Mouse (Mus musculus): ENCODE data around the gene Bud23. TPM values are rescaled to one million over a fixed set of nuclear protein-coding genes. Genes with fewer than 3 reads are reported as not detected.

Bud23 gene
- total and polyA plus RNA-seq, 2 experiments, result 32.7 to 51.7 TPM

DNA sequence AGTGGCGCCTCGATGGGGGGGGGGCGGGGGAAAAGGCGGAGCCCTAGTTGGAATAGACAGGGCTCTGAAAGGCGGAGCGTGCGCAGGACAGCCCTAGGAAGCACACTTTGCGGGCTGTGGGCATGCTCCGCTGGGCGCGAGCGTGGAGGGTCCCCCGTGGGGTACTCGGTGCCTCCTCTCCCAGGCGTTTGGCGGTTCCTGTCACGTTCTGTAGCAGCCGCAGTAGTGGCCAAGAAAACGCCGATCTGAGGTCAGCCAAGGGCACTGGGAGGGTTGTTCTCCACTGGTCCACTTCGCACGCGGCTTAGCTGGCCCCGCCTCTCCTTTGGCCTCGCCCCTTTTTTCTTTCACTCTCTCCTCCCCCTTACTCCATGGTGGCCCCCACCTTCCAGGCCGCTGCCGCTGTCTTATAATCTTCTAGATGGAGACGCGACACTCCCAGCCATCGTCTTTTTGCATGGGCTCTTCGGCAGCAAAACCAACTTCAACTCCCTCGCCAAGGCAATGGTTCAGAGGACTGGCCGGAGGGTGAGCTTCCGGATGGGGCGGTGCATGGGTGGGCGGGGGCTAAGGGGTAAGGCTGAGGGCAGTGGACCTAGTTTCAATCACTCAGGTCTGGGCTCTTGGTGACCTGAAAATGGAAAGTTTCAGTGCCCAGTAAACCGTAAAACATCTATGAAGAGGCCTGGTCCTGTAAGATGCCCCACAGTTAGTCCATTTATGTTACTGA, 55.0 kb downstream of the Bud23 start:
- Histone ChIP-seq H3K79me2 (ENCODE audit: control insufficient read depth, insufficient read depth, low read length) (peaks cover 8% of the 10 kb centered on the region; the same call in 1 of the 2 replicates), H3K4me3 (ENCODE audit: insufficient read depth, low read depth, low read length) (peak overlapping the region; percentile 86), H3K36me3 (ENCODE audit: control insufficient read depth, insufficient read depth, low read length) (no peaks in the 10 kb centered on the region), H3K27me3 (ENCODE audit: control insufficient read depth, insufficient read depth, low read length) (no peaks in the 10 kb centered on the region), H3K4me1 (ENCODE audit: control insufficient read depth, insufficient read depth, low read length) (peaks cover 14% of the 10 kb centered on the region), H3K9ac (ENCODE audit: low read depth, low read length) (peak overlapping the region; percentile 84), H3K27ac (replicated peaks; ENCODE audit: insufficient read depth, low read depth, low read length) (peak overlapping the region; percentile 94)
- DNase-seq (ENCODE audit: extremely low read depth, low read depth, low spot score), result peak; percentile 85
- no peak for TF ChIP-seq CTCF (IDR thresholded peaks at IDR 0.05; ENCODE audit: low read depth, low read length)
- no peak for TF ChIP-seq POLR2A (IDR thresholded peaks at IDR 0.05; ENCODE audit: extremely low read depth, insufficient read depth, low read length)
- WGBS, result under 1% methylated on average over 35 of the region's 37 CpGs

DNA sequence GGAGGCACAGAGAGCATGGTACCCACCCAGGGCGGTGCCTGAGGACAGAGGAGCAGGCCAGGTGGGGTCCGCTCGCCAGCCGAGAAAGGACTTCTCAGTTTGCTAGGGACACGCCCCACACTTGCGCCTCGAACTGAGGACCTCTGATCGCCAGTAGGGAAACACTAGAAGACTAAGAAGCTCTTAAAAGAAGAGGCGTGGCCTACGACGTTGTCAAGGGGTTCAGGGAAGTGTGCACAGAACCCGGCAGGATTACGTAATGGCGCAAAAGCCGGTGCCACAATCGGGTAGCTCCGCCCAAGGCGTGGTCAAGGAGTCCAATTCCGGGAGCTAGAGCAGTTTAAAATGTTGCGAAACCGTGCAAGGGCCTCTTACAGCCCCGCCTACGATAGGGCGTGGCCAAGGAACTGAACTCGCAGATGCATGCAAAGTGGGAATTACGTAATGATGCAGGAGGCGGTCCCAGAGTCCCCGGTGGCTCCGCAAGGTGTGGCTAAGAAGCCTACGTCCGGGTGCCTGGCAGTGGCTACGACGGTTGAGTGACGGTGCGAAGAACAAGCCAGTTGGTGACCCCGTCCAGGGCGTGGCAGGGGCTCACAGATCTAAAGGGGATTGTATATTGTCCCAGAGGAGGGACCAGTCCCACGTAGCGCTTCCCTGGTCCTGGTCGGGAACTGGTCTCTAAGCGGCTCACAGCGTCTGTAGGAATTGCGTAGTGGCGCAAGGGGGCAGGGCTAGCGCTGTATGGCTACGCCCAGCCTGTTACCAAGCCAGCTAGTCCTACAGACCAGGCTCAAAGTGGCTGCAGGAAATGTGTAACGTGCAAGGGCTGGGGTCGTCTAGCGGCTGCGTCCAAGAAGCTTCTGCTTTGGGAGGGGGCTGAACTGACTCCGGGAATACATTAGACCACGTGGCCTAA, 55.8 kb downstream of the Bud23 start, which contains the start of gene Abhd11:
TSS of gene Abhd11 (plus strand) at position 482 of the 919 bp plus-strand sequence.
- Histone ChIP-seq H3K4me3 (ENCODE audit: insufficient read depth, low read depth, low read length) (peak within 1 kb of the TSS; percentile 86), H3K36me3 (ENCODE audit: control insufficient read depth, insufficient read depth, low read length) (no peaks in the 10 kb centered on the region), H3K27me3 (ENCODE audit: control insufficient read depth, insufficient read depth, low read length) (no peaks in the 10 kb centered on the region), H3K79me2 (ENCODE audit: control insufficient read depth, insufficient read depth, low read length) (peaks cover 8% of the 10 kb centered on the region; the same call in 1 of the 2 replicates), H3K4me1 (ENCODE audit: control insufficient read depth, insufficient read depth, low read length) (peaks cover 14% of the 10 kb centered on the region), H3K9ac (ENCODE audit: low read depth, low read length) (peak within 1 kb of the TSS; percentile 84), H3K27ac (replicated peaks; ENCODE audit: insufficient read depth, low read depth, low read length) (peak within 1 kb of the TSS; percentile 94)
- peak; percentile 100 for DNase-seq (ENCODE audit: extremely low read depth, low read depth, low spot score)
- TF ChIP-seq CTCF (IDR thresholded peaks at IDR 0.05; ENCODE audit: low read depth, low read length) (no peak), POLR2A (IDR thresholded peaks at IDR 0.05; ENCODE audit: extremely low read depth, insufficient read depth, low read length) (peak; percentile 67; the same call in 1 of the 2 replicates)
- WGBS, result under 1% methylated on average over 52 of the region's 52 CpGs

GRCm38 (mm10) chr5:135007802-135008571, 56.8 kb downstream of the Bud23 start:
- Histone ChIP-seq H3K4me3 (ENCODE audit: insufficient read depth, low read depth, low read length) (peak overlapping the region; percentile 62), H3K27me3 (ENCODE audit: control insufficient read depth, insufficient read depth, low read length) (no peaks in the 10 kb centered on the region), H3K9ac (ENCODE audit: low read depth, low read length) (peak overlapping the region; percentile 75), H3K79me2 (ENCODE audit: control insufficient read depth, insufficient read depth, low read length) (peaks cover 8% of the 10 kb centered on the region; the same call in 1 of the 2 replicates), H3K36me3 (ENCODE audit: control insufficient read depth, insufficient read depth, low read length) (no peaks in the 10 kb centered on the region), H3K27ac (replicated peaks; ENCODE audit: insufficient read depth, low read depth, low read length) (peak overlapping the region; percentile 92), H3K4me1 (ENCODE audit: control insufficient read depth, insufficient read depth, low read length) (peaks cover 13% of the 10 kb centered on the region)
- DNase-seq (ENCODE audit: extremely low read depth, low read depth, low spot score), result peak; percentile 59
- WGBS, result 46% methylated on average over 16 of the region's 16 CpGs
- TF ChIP-seq POLR2A (IDR thresholded peaks at IDR 0.05; ENCODE audit: extremely low read depth, insufficient read depth, low read length) (no peak), CTCF (IDR thresholded peaks at IDR 0.05; ENCODE audit: low read depth, low read length) (no peak)

Other genes starting within 250 kb of the Bud23 start
- gene Tmem270, start 158.2 kb downstream of the Bud23 start, total RNA-seq (2014; rRNA removed), result not detected in 2 replicates
- gene Tmem270, start 158.2 kb downstream of the Bud23 start, polyA plus RNA-seq (2012; rRNA removed), result not detected in 2 replicates
- not detected in 2 replicates for gene Cldn13, start 149.4 kb downstream of the Bud23 start, total RNA-seq (2014; rRNA removed)
- gene Cldn13, start 149.4 kb downstream of the Bud23 start, polyA plus RNA-seq (2012; rRNA removed), result not detected in 2 replicates
- gene Mettl27, start 132.6 kb downstream of the Bud23 start, total RNA-seq (2014; rRNA removed), result 13.5 and 19.1 TPM in 2 replicates
- gene Mettl27, start 132.6 kb downstream of the Bud23 start, polyA plus RNA-seq (2012; rRNA removed), result 17.9 and 30.0 TPM in 2 replicates
- gene Cldn4, start 118.0 kb downstream of the Bud23 start, total RNA-seq (2014; rRNA removed), result 0.09 and 0.13 TPM in 2 replicates
- 0.09 and 0.36 TPM in 2 replicates for gene Cldn4, start 118.0 kb downstream of the Bud23 start, polyA plus RNA-seq (2012; rRNA removed)
- gene Cldn3, start 78.7 kb downstream of the Bud23 start, total RNA-seq (2014; rRNA removed), result 49.9 and 86.6 TPM in 2 replicates
- 290 and 291 TPM in 2 replicates for gene Cldn3, start 78.7 kb downstream of the Bud23 start, polyA plus RNA-seq (2012; rRNA removed)
- 35.9 and 38.1 TPM in 2 replicates for gene Abhd11, start 55.8 kb downstream of the Bud23 start, total RNA-seq (2014; rRNA removed)
- gene Abhd11, start 55.8 kb downstream of the Bud23 start, polyA plus RNA-seq (2012; rRNA removed), result 77.6 and 78.8 TPM in 2 replicates
- 0.09 and 0.13 TPM in 2 replicates for gene Stx1a, start 41.5 kb downstream of the Bud23 start, total RNA-seq (2014; rRNA removed)
- 1.1 and 1.3 TPM in 2 replicates for gene Stx1a, start 41.5 kb downstream of the Bud23 start, polyA plus RNA-seq (2012; rRNA removed)
- 7.1 and 8.6 TPM in 2 replicates for gene Dnajc30, start 757 bp downstream of the Bud23 start, total RNA-seq (2014; rRNA removed)
- 39.9 and 45.7 TPM in 2 replicates for gene Dnajc30, start 757 bp downstream of the Bud23 start, polyA plus RNA-seq (2012; rRNA removed)
- 0.13 and 0.18 TPM in 2 replicates for gene Vps37d, start 13.3 kb upstream of the Bud23 start, total RNA-seq (2014; rRNA removed)
- 0.60 and 0.66 TPM in 2 replicates for gene Vps37d, start 13.3 kb upstream of the Bud23 start, polyA plus RNA-seq (2012; rRNA removed)
- 198 and 237 TPM in 2 replicates for gene Mlxipl, start 24.9 kb upstream of the Bud23 start, total RNA-seq (2014; rRNA removed)
- 444 and 617 TPM in 2 replicates for gene Mlxipl, start 24.9 kb upstream of the Bud23 start, polyA plus RNA-seq (2012; rRNA removed)
- gene Tbl2, start 84.7 kb upstream of the Bud23 start, total RNA-seq (2014; rRNA removed), result 5.8 and 8.0 TPM in 2 replicates
- 9.6 and 10.1 TPM in 2 replicates for gene Tbl2, start 84.7 kb upstream of the Bud23 start, polyA plus RNA-seq (2012; rRNA removed)
- gene Bcl7b, start 103.3 kb upstream of the Bud23 start, total RNA-seq (2014; rRNA removed), result 10.5 and 11.9 TPM in 2 replicates
- 17.6 and 20.2 TPM in 2 replicates for gene Bcl7b, start 103.3 kb upstream of the Bud23 start, polyA plus RNA-seq (2012; rRNA removed)
- gene Baz1b, start 122.3 kb upstream of the Bud23 start, total RNA-seq (2014; rRNA removed), result 26.9 and 27.5 TPM in 2 replicates
- gene Baz1b, start 122.3 kb upstream of the Bud23 start, polyA plus RNA-seq (2012; rRNA removed), result 8.8 and 11.9 TPM in 2 replicates
- gene Fzd9, start 186.3 kb upstream of the Bud23 start, total RNA-seq (2014; rRNA removed), result not detected in 2 replicates
- 0.05 and 0.07 TPM in 2 replicates for gene Fzd9, start 186.3 kb upstream of the Bud23 start, polyA plus RNA-seq (2012; rRNA removed)

All from liver, adult 2 months (tissue).